Mouse (Mus musculus) urinary bladder, postnatal 0 days (tissue): Measurements from ENCODE around the gene Nxt1. TPM values are rescaled to one million over a fixed set of nuclear protein-coding genes. Genes with fewer than 3 reads are reported as not detected.

Source experiments
- polyA plus RNA-seq: library from polyadenylated mRNA; unstranded; fragments of >200 nt; fragmentation: Nextera tagmentation; extraction: Ambion mirVana; gene quantifications from 2 replicates; pipeline ENCODE4 v1.2.1, GENCODE M21; 2015

The Nxt1 gene
- polyA plus RNA-seq: 43.2 and 44.2 TPM in 2 replicates

GRCm38 (mm10) chr2:148672199-148673096 lies at the start of gene Nxt1:
TSS of gene Nxt1 (plus strand) at chr2:148672601.

DNA sequence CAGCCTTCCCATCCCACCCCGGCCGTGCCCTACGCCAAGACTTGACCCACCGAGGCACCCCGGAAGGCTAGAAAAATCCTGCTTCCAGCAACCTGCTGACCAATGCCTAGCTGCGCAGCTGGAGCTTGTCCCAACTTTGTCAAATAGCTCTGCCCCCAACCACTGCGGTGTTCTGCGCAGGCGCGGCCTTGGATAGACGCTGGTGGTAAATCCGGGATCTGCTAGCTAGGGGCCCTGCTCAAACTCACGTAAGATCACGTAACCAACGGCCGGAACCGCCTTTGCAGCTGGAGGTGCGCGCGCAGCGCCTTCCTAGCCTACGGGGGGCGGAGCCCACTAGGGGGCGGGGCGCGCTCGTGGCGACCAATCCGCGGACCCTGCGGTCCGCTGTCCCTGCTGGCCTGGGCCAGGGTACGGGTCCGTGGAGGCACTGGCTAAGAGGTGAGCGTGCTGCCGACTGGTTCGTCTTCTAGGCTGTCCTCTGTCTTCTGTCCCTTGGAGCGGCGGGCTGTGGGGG lies 8.4 kb downstream of the Nxt1 start, which contains the start of gene Gzf1:
Gzf1 (plus strand) TSS at position 249 of the 517 bp plus-strand sequence.

Other genes starting within 250 kb of the Nxt1 start
- 5.4 and 6.5 TPM in 2 replicates for gene Cd93, start 229.0 kb upstream of the Nxt1 start, polyA plus RNA-seq
- 9.2 and 10.4 TPM in 2 replicates for gene Gzf1, start 8.4 kb downstream of the Nxt1 start, polyA plus RNA-seq
- 1.1 and 1.2 TPM in 2 replicates for gene Napb, start 59.9 kb downstream of the Nxt1 start, polyA plus RNA-seq
- gene Cstl1, start 77.8 kb downstream of the Nxt1 start, polyA plus RNA-seq: not detected in 2 replicates
- not detected in 2 replicates for gene Cst11, start 98.9 kb downstream of the Nxt1 start, polyA plus RNA-seq
- not detected in 2 replicates for gene 8030411F24Rik, start 109.4 kb downstream of the Nxt1 start, polyA plus RNA-seq
- gene Cst12, start 116.8 kb downstream of the Nxt1 start, polyA plus RNA-seq: not detected in 2 replicates
- gene Cst8, start 126.2 kb downstream of the Nxt1 start, polyA plus RNA-seq: not detected in 2 replicates
- not detected in 2 replicates for gene Cst13, start 147.5 kb downstream of the Nxt1 start, polyA plus RNA-seq
- gene Cst9, start 162.5 kb downstream of the Nxt1 start, polyA plus RNA-seq: not detected in 2 replicates
- 0.41 TPM in 1 of 2 replicates, not detected in the other for gene 9230104L09Rik, start 192.4 kb downstream of the Nxt1 start, polyA plus RNA-seq
- gene Cst3, start 203.1 kb downstream of the Nxt1 start, polyA plus RNA-seq: 600 and 784 TPM in 2 replicates